Mouse (Mus musculus): ENCODE data around the gene Mif4gd. TPM values are rescaled to one million over a fixed set of nuclear protein-coding genes. Genes with fewer than 3 reads are reported as not detected.
A peak's percentile ranks its signal among the peaks of the same experiment; 100 is the strongest.

Mif4gd gene
- total and polyA plus RNA-seq, 3 experiments: 143 to 177 (median 174) TPM

- Histone ChIP-seq H3K36me3 (replicated peaks in 1 of 2; ENCODE audit: control insufficient read depth in 1 of 2, insufficient read depth in 1 of 2, low read length in 1 of 2) (peaks cover 45 to 78% of the 10 kb centered on the region in 2 experiments), H3K27ac (ENCODE audit: insufficient read depth, low read depth) (no peak overlapping the region), H3K79me2 (replicated peaks; ENCODE audit: control insufficient read depth, extremely low read depth, insufficient read depth, poor library complexity, severe bottlenecking) (peaks cover 96% of the 10 kb centered on the region), H3K27me3 (replicated peaks) (no peaks in the 10 kb centered on the region), H3K4me1 (ENCODE audit: control insufficient read depth in 1 of 2, insufficient read depth in 2 of 2) (peaks cover 12 to 58% of the 10 kb centered on the region in 2 experiments), H3K4me3 (replicated peaks in 1 of 3; ENCODE audit: low read depth in 2 of 3, low read length in 2 of 3, poor library complexity in 1 of 3) (no peak overlapping the region), H3K9me3 (replicated peaks; ENCODE audit: low read length) (peaks cover 11% of the 10 kb centered on the region), H3K4me2 (ENCODE audit: insufficient read depth, low read depth, poor library complexity, severe bottlenecking) (no peak overlapping the region), H3K9ac (ENCODE audit: insufficient read depth, low read depth) (no peak overlapping the region)
- in situ Hi-C loops (cut with MboI; ENCODE audit: low pct_ligation_motif_present, low pct_unique_long_range_greater_than_20kb, low sequenced_read_pairs): no loop called here
- dilution Hi-C loops (cut with MboI; ENCODE audit: extremely low pct_ligation_motif_present, extremely low pct_unique_long_range_greater_than_20kb, low sequenced_read_pairs): no loop called here
- no peak for DNase-seq (ENCODE audit: extremely low read depth)
- no peak for TF ChIP-seq GABPA (IDR thresholded peaks at IDR 0.05; ENCODE audit: insufficient replicate concordance, low read depth, low read length)
- TF ChIP-seq SIN3A (IDR thresholded peaks at IDR 0.05; ENCODE audit: low read length): no peak
- no peak for TF ChIP-seq MAZ (IDR thresholded peaks at IDR 0.05; ENCODE audit: low read depth, low read length)
- TF ChIP-seq NRF1 (IDR thresholded peaks at IDR 0.05; ENCODE audit: low read depth, low read length): no peak
- TF ChIP-seq IRF4 (IDR thresholded peaks at IDR 0.05; ENCODE audit: low read depth, low read length): no peak
- TF ChIP-seq USF2 (conservative IDR thresholded peaks at IDR 0.05; ENCODE audit: low read depth, low read length): no peak
- TF ChIP-seq ZC3H11A (IDR thresholded peaks at IDR 0.05; ENCODE audit: low read depth, low read length): no peak
- TF ChIP-seq TCF12 (IDR thresholded peaks at IDR 0.05; ENCODE audit: low read depth, low read length): no peak
- TF ChIP-seq MAFK (IDR thresholded peaks at IDR 0.05; ENCODE audit: insufficient replicate concordance, low read length): no peak
- TF ChIP-seq CHD2 (IDR thresholded peaks at IDR 0.05; ENCODE audit: low read length): no peak
- TF ChIP-seq MXI1 (IDR thresholded peaks at IDR 0.05; ENCODE audit: low read depth, low read length): no peak
- no peak for TF ChIP-seq MYC (IDR thresholded peaks at IDR 0.05; ENCODE audit: low read depth, low read length)
- TF ChIP-seq E2F4 (IDR thresholded peaks at IDR 0.05; ENCODE audit: insufficient replicate concordance, low read depth, low read length): no peak
- no peak for TF ChIP-seq POLR2A (IDR thresholded peaks at IDR 0.05; ENCODE audit: low read depth, low read length)
These were observed 47.6 kb upstream of the Mif4gd start for GRCm38 (mm10) chr11:115660376-115660775.

- in situ Hi-C loops (cut with MboI; ENCODE audit: low pct_ligation_motif_present, low pct_unique_long_range_greater_than_20kb, low sequenced_read_pairs) (no loop called here), dilution Hi-C loops (cut with MboI; ENCODE audit: extremely low pct_ligation_motif_present, extremely low pct_unique_long_range_greater_than_20kb, low sequenced_read_pairs) (no loop called here)
- TF ChIP-seq JUN (IDR thresholded peaks at IDR 0.05; ENCODE audit: insufficient read depth, low read depth, low read length) (no peak), POLR2AphosphoS2 (IDR thresholded peaks at IDR 0.05; ENCODE audit: low read depth, low read length) (0 out of 2 replicates have a peak, but pooled peaks have one; percentile 28), GABPA (IDR thresholded peaks at IDR 0.05; ENCODE audit: insufficient replicate concordance, low read depth, low read length) (no peak), ETS1 (conservative IDR thresholded peaks at IDR 0.05; ENCODE audit: low read depth, low read length) (no peak), E2F4 (IDR thresholded peaks at IDR 0.05; ENCODE audit: insufficient replicate concordance, low read depth, low read length) (no peak), RAD21 (IDR thresholded peaks at IDR 0.05; ENCODE audit: low read depth, low read length) (no peak), ZKSCAN1 (IDR thresholded peaks at IDR 0.05; ENCODE audit: borderline replicate concordance, low read depth, low read length) (no peak), ELF1 (IDR thresholded peaks at IDR 0.05; ENCODE audit: low read depth, low read length) (no peak), BHLHE40 (IDR thresholded peaks at IDR 0.05; ENCODE audit: low read depth, low read length) (no peak)
- Histone ChIP-seq H3K4me2 (ENCODE audit: insufficient read depth, low read depth, poor library complexity, severe bottlenecking) (no peak overlapping the region), H3K4me3 (replicated peaks in 1 of 3; ENCODE audit: low read depth in 2 of 3, low read length in 2 of 3, poor library complexity in 1 of 3) (no peak overlapping the region), H3K27ac (ENCODE audit: insufficient read depth, low read depth) (no peak overlapping the region), H3K4me1 (ENCODE audit: control insufficient read depth in 1 of 2, insufficient read depth in 2 of 2) (peaks cover 6 to 59% of the 10 kb centered on the region in 2 experiments), H3K27me3 (replicated peaks) (no peaks in the 10 kb centered on the region), H3K79me2 (replicated peaks; ENCODE audit: control insufficient read depth, extremely low read depth, insufficient read depth, poor library complexity, severe bottlenecking) (peaks cover 95% of the 10 kb centered on the region), H3K9ac (ENCODE audit: insufficient read depth, low read depth) (no peak overlapping the region), H3K36me3 (replicated peaks in 1 of 2; ENCODE audit: control insufficient read depth in 1 of 2, insufficient read depth in 1 of 2, low read length in 1 of 2) (peaks cover 54 to 79% of the 10 kb centered on the region in 2 experiments), H3K9me3 (replicated peaks; ENCODE audit: low read length) (peaks cover 11% of the 10 kb centered on the region)
- no peak for DNase-seq (ENCODE audit: extremely low read depth)
These were observed 45.8 kb upstream of the Mif4gd start for GRCm38 (mm10) chr11:115658521-115658920.

Measured in CH12.LX (cell line).